Mouse (Mus musculus): ENCODE measurements around the gene Cux2. TPM values are rescaled to one million over a fixed set of nuclear protein-coding genes. Genes with fewer than 3 reads are reported as not detected.

Cux2 gene
- polyA plus RNA-seq, 1 experiment from 2014 or later = 9.0 TPM

DNA sequence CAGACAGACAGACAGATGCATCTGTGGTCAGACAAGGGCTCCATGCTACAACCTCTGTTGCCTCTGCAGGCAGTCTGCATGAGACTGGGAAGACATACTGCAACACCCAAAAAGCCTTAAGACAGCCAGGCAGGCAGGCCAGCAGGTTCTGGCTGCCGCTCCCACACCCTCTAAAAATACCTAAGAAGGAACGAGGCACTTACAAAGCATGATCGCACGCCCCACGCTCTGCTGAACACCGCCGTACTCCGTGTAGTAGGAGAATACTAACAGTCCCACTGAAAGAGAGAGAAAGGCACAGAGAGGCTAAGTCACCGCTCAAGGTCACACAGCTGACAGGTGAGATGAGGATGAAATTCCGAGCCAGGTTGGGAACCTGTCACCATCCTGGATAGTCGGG is 6.3 kb downstream of the Cux2 start:
- H3K4me2 ChIP-seq (replicated peaks; ENCODE audit: low read depth, low read length) = no peak overlapping the region
- H3K27me3 ChIP-seq (ENCODE audit: control insufficient read depth, insufficient read depth, low read length) = no peaks in the 10 kb centered on the region; the same call in 1 of the 2 replicates
- no peak for ATAC-seq (ENCODE audit: insufficient number of reproducible peaks, insufficient read depth, low FRiP score, low read depth)
- no peaks in the 10 kb centered on the region for H3K36me3 ChIP-seq (ENCODE audit: control insufficient read depth, insufficient read depth, low read length)
- H3K4me3 ChIP-seq (ENCODE audit: low read depth, low read length) = no peak overlapping the region
- no peak overlapping the region for H3K27ac ChIP-seq (ENCODE audit: low read length)
- no peaks in the 10 kb centered on the region for H3K9me3 ChIP-seq (ENCODE audit: control insufficient read depth, low read depth, low read length)
- WGBS = 86% methylated on average over 11 of the region's 11 CpGs
- H3K4me1 ChIP-seq (ENCODE audit: control insufficient read depth, insufficient read depth, low read length) = peaks cover 7% of the 10 kb centered on the region; the same call in 1 of the 2 replicates
- no peak overlapping the region for H3K9ac ChIP-seq (replicated peaks; ENCODE audit: low read depth, low read length)

DNA sequence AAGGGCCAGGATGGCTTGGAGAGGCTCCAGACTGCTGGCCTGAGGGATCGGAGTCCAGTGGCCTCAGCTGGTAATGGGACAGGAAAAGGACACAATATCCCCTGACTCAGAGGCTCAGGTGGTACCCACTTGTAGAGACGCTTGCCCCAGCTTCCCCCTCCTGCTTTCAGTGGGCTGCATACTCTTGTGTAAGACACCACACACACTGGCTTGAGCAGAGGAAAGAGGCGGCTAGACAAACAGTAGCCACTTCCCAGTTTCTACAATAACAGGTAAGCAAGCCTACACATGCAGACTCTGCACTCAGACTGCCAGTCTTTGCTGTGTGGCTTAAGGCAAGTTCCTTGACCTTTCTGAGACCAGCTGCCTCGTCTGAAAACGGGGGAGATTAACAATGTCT is 14.6 kb downstream of the Cux2 start:
- ATAC-seq (ENCODE audit: insufficient number of reproducible peaks, insufficient read depth, low FRiP score, low read depth) = no peak
- no peaks in the 10 kb centered on the region for H3K36me3 ChIP-seq (ENCODE audit: control insufficient read depth, insufficient read depth, low read length)
- peaks cover 4% of the 10 kb centered on the region; the same call in 1 of the 2 replicates for H3K4me1 ChIP-seq (ENCODE audit: control insufficient read depth, insufficient read depth, low read length)
- no peaks in the 10 kb centered on the region for H3K27me3 ChIP-seq (ENCODE audit: control insufficient read depth, insufficient read depth, low read length)
- WGBS = 59% methylated on average over 5 of the region's 5 CpGs
- H3K9me3 ChIP-seq (ENCODE audit: control insufficient read depth, low read depth, low read length) = peaks cover 4% of the 10 kb centered on the region; the same call in 1 of the 2 replicates
- H3K4me3 ChIP-seq (ENCODE audit: low read depth, low read length) = no peak overlapping the region
- no peak overlapping the region for H3K27ac ChIP-seq (ENCODE audit: low read length)
- H3K9ac ChIP-seq (replicated peaks; ENCODE audit: low read depth, low read length) = no peak overlapping the region
- no peak overlapping the region for H3K4me2 ChIP-seq (replicated peaks; ENCODE audit: low read depth, low read length)

DNA sequence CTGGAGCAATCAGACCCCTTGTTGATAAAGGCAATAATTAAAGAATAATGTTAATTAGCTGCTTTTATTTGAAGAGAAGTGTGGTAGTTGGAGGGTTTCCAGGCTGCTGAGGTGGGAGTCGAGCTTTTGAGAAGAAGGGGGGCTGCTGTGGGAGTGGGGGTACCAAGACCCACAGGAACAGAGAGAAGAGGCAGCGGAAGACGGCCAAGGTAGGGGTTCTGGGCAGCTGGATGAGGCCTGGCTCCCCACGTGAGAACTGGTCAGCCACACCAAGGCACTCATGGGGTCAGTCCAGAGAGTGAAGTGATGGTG is 16.8 kb downstream of the Cux2 start:
- Histone ChIP-seq H3K36me3 (ENCODE audit: control insufficient read depth, insufficient read depth, low read length) (no peaks in the 10 kb centered on the region), H3K4me1 (ENCODE audit: control insufficient read depth, insufficient read depth, low read length) (peaks cover 4% of the 10 kb centered on the region; the same call in 1 of the 2 replicates), H3K9ac (replicated peaks; ENCODE audit: low read depth, low read length) (no peak overlapping the region), H3K27me3 (ENCODE audit: control insufficient read depth, insufficient read depth, low read length) (no peaks in the 10 kb centered on the region), H3K4me2 (replicated peaks; ENCODE audit: low read depth, low read length) (no peak overlapping the region), H3K4me3 (ENCODE audit: low read depth, low read length) (no peak overlapping the region), H3K27ac (ENCODE audit: low read length) (no peak overlapping the region), H3K9me3 (ENCODE audit: control insufficient read depth, low read depth, low read length) (peaks cover 4% of the 10 kb centered on the region; the same call in 1 of the 2 replicates)
- ATAC-seq (ENCODE audit: insufficient number of reproducible peaks, insufficient read depth, low FRiP score, low read depth) = no peak
- WGBS = 64% methylated on average over 4 of the region's 4 CpGs

DNA sequence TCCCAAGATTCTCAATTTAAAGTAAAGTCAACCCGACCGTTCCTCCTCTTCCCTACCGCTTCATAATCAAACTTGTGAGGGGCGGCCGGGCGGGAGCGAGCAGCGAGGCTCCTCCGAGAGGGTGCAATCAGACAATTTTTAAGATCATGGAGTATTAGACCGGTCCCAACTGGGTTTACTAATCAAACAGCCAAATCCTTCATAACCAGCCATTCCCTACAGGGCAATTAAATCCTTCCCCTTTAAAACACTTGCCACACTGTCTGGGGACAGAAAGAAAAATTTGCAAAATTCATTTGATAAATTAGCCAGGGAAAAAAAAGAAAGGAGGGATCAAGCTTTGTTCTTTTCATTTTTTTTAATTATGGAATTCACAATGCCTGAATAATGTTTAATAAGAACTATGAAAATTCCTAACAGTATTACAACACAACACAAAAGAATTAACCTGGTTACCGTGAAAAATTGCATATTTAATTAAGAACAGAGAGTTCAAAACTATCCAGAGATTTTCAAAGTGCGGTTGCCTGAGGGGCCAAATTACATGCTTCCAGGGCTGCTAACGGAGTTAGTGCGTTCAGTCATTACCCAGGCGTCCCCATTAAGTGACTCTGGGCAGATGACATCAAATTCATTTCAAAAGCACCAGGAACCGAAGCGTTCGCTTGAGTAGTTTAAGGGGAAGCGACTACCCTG is 17.3 kb downstream of the Cux2 start:
- Histone ChIP-seq H3K36me3 (ENCODE audit: control insufficient read depth, insufficient read depth, low read length) (no peaks in the 10 kb centered on the region), H3K4me3 (ENCODE audit: low read depth, low read length) (no peak overlapping the region), H3K9me3 (ENCODE audit: control insufficient read depth, low read depth, low read length) (peaks cover 4% of the 10 kb centered on the region; the same call in 1 of the 2 replicates), H3K9ac (replicated peaks; ENCODE audit: low read depth, low read length) (no peak overlapping the region), H3K4me1 (ENCODE audit: control insufficient read depth, insufficient read depth, low read length) (peaks cover 4% of the 10 kb centered on the region; the same call in 1 of the 2 replicates), H3K27ac (ENCODE audit: low read length) (no peak overlapping the region), H3K4me2 (replicated peaks; ENCODE audit: low read depth, low read length) (no peak overlapping the region), H3K27me3 (ENCODE audit: control insufficient read depth, insufficient read depth, low read length) (no peaks in the 10 kb centered on the region)
- no peak for ATAC-seq (ENCODE audit: insufficient number of reproducible peaks, insufficient read depth, low FRiP score, low read depth)
- WGBS = 72% methylated on average over 19 of the region's 19 CpGs

GRCm38 (mm10) chr5:122031146-122031545 is 18.8 kb downstream of the Cux2 start:
- Histone ChIP-seq H3K4me3 (ENCODE audit: low read depth, low read length) (no peak overlapping the region), H3K4me1 (ENCODE audit: control insufficient read depth, insufficient read depth, low read length) (peaks cover 4% of the 10 kb centered on the region; the same call in 1 of the 2 replicates), H3K27ac (ENCODE audit: low read length) (no peak overlapping the region), H3K4me2 (replicated peaks; ENCODE audit: low read depth, low read length) (no peak overlapping the region), H3K27me3 (ENCODE audit: control insufficient read depth, insufficient read depth, low read length) (no peaks in the 10 kb centered on the region), H3K9me3 (ENCODE audit: control insufficient read depth, low read depth, low read length) (no peaks in the 10 kb centered on the region; the same call in 1 of the 2 replicates), H3K36me3 (ENCODE audit: control insufficient read depth, insufficient read depth, low read length) (no peaks in the 10 kb centered on the region), H3K9ac (replicated peaks; ENCODE audit: low read depth, low read length) (no peak overlapping the region)
- 65% methylated on average over 12 of the region's 12 CpGs for WGBS
- no peak for ATAC-seq (ENCODE audit: insufficient number of reproducible peaks, insufficient read depth, low FRiP score, low read depth)

- Histone ChIP-seq H3K9ac (replicated peaks; ENCODE audit: low read depth, low read length) (no peak overlapping the region), H3K27me3 (ENCODE audit: control insufficient read depth, insufficient read depth, low read length) (no peaks in the 10 kb centered on the region), H3K4me1 (ENCODE audit: control insufficient read depth, insufficient read depth, low read length) (peaks cover 4% of the 10 kb centered on the region; the same call in 1 of the 2 replicates), H3K4me2 (replicated peaks; ENCODE audit: low read depth, low read length) (no peak overlapping the region), H3K9me3 (ENCODE audit: control insufficient read depth, low read depth, low read length) (no peaks in the 10 kb centered on the region), H3K36me3 (ENCODE audit: control insufficient read depth, insufficient read depth, low read length) (no peaks in the 10 kb centered on the region), H3K4me3 (ENCODE audit: low read depth, low read length) (no peak overlapping the region), H3K27ac (ENCODE audit: low read length) (no peak overlapping the region)
- WGBS = 67% methylated on average over 8 of the region's 11 CpGs
- ATAC-seq (ENCODE audit: insufficient number of reproducible peaks, insufficient read depth, low FRiP score, low read depth) = no peak; the same call in 1 of the 2 replicates
Observed at GRCm38 (mm10) chr5:122030640-122031039, 19.3 kb downstream of the Cux2 start.

DNA sequence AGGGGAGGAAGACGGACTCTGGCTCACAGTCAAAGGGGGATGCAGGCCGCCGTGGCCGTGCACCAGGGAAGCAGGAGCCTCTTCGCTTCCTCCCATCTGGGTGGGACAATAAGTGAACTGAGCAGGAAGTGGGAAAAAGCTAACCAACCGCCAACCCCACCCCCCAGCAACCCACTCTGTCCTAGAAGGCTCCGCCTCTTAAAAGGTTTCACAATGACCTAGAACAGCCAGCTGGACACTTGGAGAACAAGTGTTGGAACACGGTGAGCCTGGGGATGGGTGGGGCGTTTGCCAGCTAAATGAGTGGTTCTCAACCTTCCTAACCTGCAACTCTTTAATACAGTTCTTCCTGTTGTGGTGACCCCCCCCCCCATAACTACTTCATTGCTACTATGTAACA is 23.1 kb downstream of the Cux2 start:
- no peak for ATAC-seq (ENCODE audit: insufficient number of reproducible peaks, insufficient read depth, low FRiP score, low read depth)
- Histone ChIP-seq H3K9me3 (ENCODE audit: control insufficient read depth, low read depth, low read length) (0 out of 2 replicates have a peak, but pooled peaks cover 3% of the 10 kb centered on the region), H3K4me1 (ENCODE audit: control insufficient read depth, insufficient read depth, low read length) (peaks cover 4% of the 10 kb centered on the region; the same call in 1 of the 2 replicates), H3K27ac (ENCODE audit: low read length) (no peak overlapping the region), H3K9ac (replicated peaks; ENCODE audit: low read depth, low read length) (no peak overlapping the region), H3K4me3 (ENCODE audit: low read depth, low read length) (no peak overlapping the region), H3K4me2 (replicated peaks; ENCODE audit: low read depth, low read length) (no peak overlapping the region), H3K36me3 (ENCODE audit: control insufficient read depth, insufficient read depth, low read length) (no peaks in the 10 kb centered on the region), H3K27me3 (ENCODE audit: control insufficient read depth, insufficient read depth, low read length) (no peaks in the 10 kb centered on the region)
- 75% methylated on average over 9 of the region's 9 CpGs for WGBS

GRCm38 (mm10) chr5:122026284-122026683 is 23.6 kb downstream of the Cux2 start:
- Histone ChIP-seq H3K4me2 (replicated peaks; ENCODE audit: low read depth, low read length) (no peak overlapping the region), H3K9ac (replicated peaks; ENCODE audit: low read depth, low read length) (no peak overlapping the region), H3K36me3 (ENCODE audit: control insufficient read depth, insufficient read depth, low read length) (no peaks in the 10 kb centered on the region), H3K4me3 (ENCODE audit: low read depth, low read length) (no peak overlapping the region), H3K4me1 (ENCODE audit: control insufficient read depth, insufficient read depth, low read length) (peaks cover 4% of the 10 kb centered on the region; the same call in 1 of the 2 replicates), H3K9me3 (ENCODE audit: control insufficient read depth, low read depth, low read length) (0 out of 2 replicates have a peak, but pooled peaks cover 3% of the 10 kb centered on the region), H3K27me3 (ENCODE audit: control insufficient read depth, insufficient read depth, low read length) (no peaks in the 10 kb centered on the region), H3K27ac (ENCODE audit: low read length) (no peak overlapping the region)
- 37% methylated on average over 7 of the region's 7 CpGs for WGBS
- ATAC-seq (ENCODE audit: insufficient number of reproducible peaks, insufficient read depth, low FRiP score, low read depth) = no peak

Measured in stomach, embryonic 14.5 days (tissue).